Mouse (Mus musculus): ENCODE results near the gene Pla2g16. TPM values are rescaled to one million over a fixed set of nuclear protein-coding genes. Genes with fewer than 3 reads are reported as not detected.

The Pla2g16 gene
- total and polyA plus RNA-seq, 2 experiments from 2014 or later, result 6.0 to 6.6 TPM

GRCm38 (mm10) chr19:7562601-7563129 lies 5.4 kb downstream of the Pla2g16 start:
- no peak for TF ChIP-seq CTCF (IDR thresholded peaks at IDR 0.05; ENCODE audit: low read depth)
- Histone ChIP-seq H3K36me3 (ENCODE audit: insufficient read depth) (no peaks in the 10 kb centered on the region), H3K9ac (no peak overlapping the region), H3K27me3 (ENCODE audit: insufficient read depth, low read length) (no peaks in the 10 kb centered on the region), H3K9me3 (ENCODE audit: low read length) (no peaks in the 10 kb centered on the region), H3K4me3 (ENCODE audit: low read depth, low read length) (no peak overlapping the region), H3K4me2 (ENCODE audit: low read depth) (no peak overlapping the region), H3K27ac (ENCODE audit: low read depth, low read length) (no peak overlapping the region), H3K4me1 (ENCODE audit: insufficient read depth) (no peaks in the 10 kb centered on the region)
- DNase-seq (no peak), ATAC-seq (no peak)
- whole genome bisulfite sequencing, result 68% methylated on average over 10 of the region's 10 CpGs

DNA sequence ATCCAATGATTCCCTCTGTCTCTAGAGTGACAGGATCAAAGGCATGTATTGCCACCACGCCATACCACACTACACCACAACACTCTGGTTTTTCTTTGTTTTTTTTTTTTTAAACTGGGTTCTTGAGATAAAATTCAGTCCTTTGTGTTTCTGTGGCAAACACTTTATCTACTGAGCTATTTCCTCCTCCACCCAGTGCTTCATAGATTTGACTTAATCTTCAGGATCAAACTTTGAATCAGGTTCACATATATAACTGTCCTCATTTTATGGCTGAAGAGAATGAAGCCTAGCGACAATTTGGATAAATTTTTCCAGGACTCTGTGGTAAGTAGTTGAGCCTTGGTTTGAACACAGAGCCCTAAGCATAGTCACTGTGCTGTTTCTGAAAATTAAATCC lies 6.4 kb downstream of the Pla2g16 start:
- no peaks in the 10 kb centered on the region for H3K27me3 ChIP-seq (ENCODE audit: insufficient read depth, low read length)
- DNase-seq (no peak), ATAC-seq (no peak)
- H3K4me3 ChIP-seq (ENCODE audit: low read depth, low read length), result no peak overlapping the region
- H3K36me3 ChIP-seq (ENCODE audit: insufficient read depth), result no peaks in the 10 kb centered on the region
- no peak overlapping the region for H3K9ac ChIP-seq
- no peak overlapping the region for H3K4me2 ChIP-seq (ENCODE audit: low read depth)
- no peaks in the 10 kb centered on the region for H3K4me1 ChIP-seq (ENCODE audit: insufficient read depth)
- WGBS, result 93% methylated on average over 2 of the region's 2 CpGs
- TF ChIP-seq CTCF (IDR thresholded peaks at IDR 0.05; ENCODE audit: low read depth), result no peak
- no peak overlapping the region for H3K27ac ChIP-seq (ENCODE audit: low read depth, low read length)
- no peaks in the 10 kb centered on the region for H3K9me3 ChIP-seq (ENCODE audit: low read length)

- Histone ChIP-seq H3K4me1 (ENCODE audit: insufficient read depth) (no peaks in the 10 kb centered on the region), H3K4me3 (ENCODE audit: low read depth, low read length) (no peak overlapping the region), H3K4me2 (ENCODE audit: low read depth) (no peak overlapping the region), H3K27me3 (ENCODE audit: insufficient read depth, low read length) (no peaks in the 10 kb centered on the region), H3K9ac (no peak overlapping the region), H3K9me3 (ENCODE audit: low read length) (no peaks in the 10 kb centered on the region), H3K36me3 (ENCODE audit: insufficient read depth) (no peaks in the 10 kb centered on the region), H3K27ac (ENCODE audit: low read depth, low read length) (no peak overlapping the region)
- ATAC-seq, result no peak
- TF ChIP-seq CTCF (IDR thresholded peaks at IDR 0.05; ENCODE audit: low read depth), result no peak
- 93% methylated on average over 1 of the region's 1 CpGs for WGBS
- no peak for DNase-seq
Measured at GRCm38 (mm10) chr19:7564457-7564856, 7.2 kb downstream of the Pla2g16 start.

- ATAC-seq (no peak), DNase-seq (no peak)
- 45% methylated on average over 3 of the region's 3 CpGs for WGBS
- no peaks in the 10 kb centered on the region for H3K9me3 ChIP-seq (ENCODE audit: low read length)
- H3K4me2 ChIP-seq (ENCODE audit: low read depth), result no peak overlapping the region
- no peak overlapping the region for H3K9ac ChIP-seq
- H3K36me3 ChIP-seq (ENCODE audit: insufficient read depth), result no peaks in the 10 kb centered on the region
- TF ChIP-seq CTCF (IDR thresholded peaks at IDR 0.05; ENCODE audit: low read depth), result no peak
- H3K4me3 ChIP-seq (ENCODE audit: low read depth, low read length), result no peak overlapping the region
- no peaks in the 10 kb centered on the region for H3K4me1 ChIP-seq (ENCODE audit: insufficient read depth)
- no peak overlapping the region for H3K27ac ChIP-seq (ENCODE audit: low read depth, low read length)
- no peaks in the 10 kb centered on the region for H3K27me3 ChIP-seq (ENCODE audit: insufficient read depth, low read length)
Measured at GRCm38 (mm10) chr19:7566826-7567225, 9.6 kb downstream of the Pla2g16 start.

- Histone ChIP-seq H3K9me3 (ENCODE audit: low read length) (no peaks in the 10 kb centered on the region), H3K4me2 (ENCODE audit: low read depth) (no peak overlapping the region), H3K4me1 (ENCODE audit: insufficient read depth) (no peaks in the 10 kb centered on the region), H3K27ac (ENCODE audit: low read depth, low read length) (no peak overlapping the region), H3K27me3 (ENCODE audit: insufficient read depth, low read length) (no peaks in the 10 kb centered on the region), H3K4me3 (ENCODE audit: low read depth, low read length) (no peak overlapping the region), H3K9ac (no peak overlapping the region), H3K36me3 (ENCODE audit: insufficient read depth) (no peaks in the 10 kb centered on the region)
- no peak for DNase-seq
- ATAC-seq, result no peak
- no peak for TF ChIP-seq CTCF (IDR thresholded peaks at IDR 0.05; ENCODE audit: low read depth)
- 66% methylated on average over 3 of the region's 3 CpGs for WGBS
Measured at GRCm38 (mm10) chr19:7568364-7568763, 11.1 kb downstream of the Pla2g16 start.

DNA sequence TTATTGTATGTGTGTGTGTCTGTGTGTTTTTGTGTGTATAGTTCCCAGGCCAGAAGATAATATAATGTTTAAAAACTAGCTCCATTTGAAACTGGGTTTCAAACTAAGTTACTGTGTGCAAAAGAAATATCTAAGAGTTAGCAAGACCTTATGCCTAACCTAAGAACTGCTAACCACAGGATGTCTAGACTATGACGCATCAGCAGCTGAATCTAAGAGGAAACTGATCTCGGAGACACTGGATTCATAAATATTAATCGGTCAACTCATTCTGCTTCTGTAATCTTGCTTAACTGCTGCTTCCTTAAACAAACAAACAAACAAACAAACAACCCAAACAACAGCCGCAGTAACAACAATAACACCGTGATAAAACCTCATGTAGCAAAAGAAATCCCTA lies 12.4 kb downstream of the Pla2g16 start:
- no peak overlapping the region for H3K4me2 ChIP-seq (ENCODE audit: low read depth)
- DNase-seq (no peak), ATAC-seq (no peak)
- no peak overlapping the region for H3K9ac ChIP-seq
- no peak overlapping the region for H3K4me3 ChIP-seq (ENCODE audit: low read depth, low read length)
- WGBS, result 82% methylated on average over 5 of the region's 5 CpGs
- H3K4me1 ChIP-seq (ENCODE audit: insufficient read depth), result no peaks in the 10 kb centered on the region
- TF ChIP-seq CTCF (IDR thresholded peaks at IDR 0.05; ENCODE audit: low read depth), result no peak
- H3K27ac ChIP-seq (ENCODE audit: low read depth, low read length), result no peak overlapping the region
- no peaks in the 10 kb centered on the region for H3K36me3 ChIP-seq (ENCODE audit: insufficient read depth)
- H3K9me3 ChIP-seq (ENCODE audit: low read length), result no peaks in the 10 kb centered on the region
- H3K27me3 ChIP-seq (ENCODE audit: insufficient read depth, low read length), result no peaks in the 10 kb centered on the region

DNA sequence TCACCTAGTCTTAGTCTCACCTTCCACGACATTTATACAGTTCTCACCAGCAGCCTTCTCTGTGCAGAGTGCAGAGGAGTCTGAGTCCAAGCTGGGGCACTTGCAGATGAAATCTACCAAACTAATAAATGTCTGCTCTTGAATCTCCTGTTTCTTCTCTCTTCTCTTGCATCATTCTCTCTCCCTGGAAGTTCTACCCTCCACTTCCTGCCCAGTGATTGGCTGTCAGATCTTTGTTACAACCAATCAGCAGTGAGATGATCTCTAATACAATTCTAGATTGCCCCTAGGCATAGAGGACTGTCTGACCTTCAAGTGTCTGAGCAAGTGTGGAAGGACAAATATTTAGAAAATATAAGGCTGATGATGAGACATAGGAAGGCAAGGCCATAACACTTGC lies 18.9 kb downstream of the Pla2g16 start:
- TF ChIP-seq CTCF (IDR thresholded peaks at IDR 0.05; ENCODE audit: low read depth), result no peak
- no peak for ATAC-seq
- Histone ChIP-seq H3K9me3 (ENCODE audit: low read length) (no peaks in the 10 kb centered on the region), H3K4me2 (ENCODE audit: low read depth) (no peak overlapping the region), H3K36me3 (ENCODE audit: insufficient read depth) (no peaks in the 10 kb centered on the region), H3K27me3 (ENCODE audit: insufficient read depth, low read length) (no peaks in the 10 kb centered on the region), H3K4me1 (ENCODE audit: insufficient read depth) (no peaks in the 10 kb centered on the region), H3K4me3 (ENCODE audit: low read depth, low read length) (no peak overlapping the region), H3K27ac (ENCODE audit: low read depth, low read length) (no peak overlapping the region), H3K9ac (no peak overlapping the region)
- WGBS, result 85% methylated on average over 1 of the region's 1 CpGs
- no peak for DNase-seq

DNA sequence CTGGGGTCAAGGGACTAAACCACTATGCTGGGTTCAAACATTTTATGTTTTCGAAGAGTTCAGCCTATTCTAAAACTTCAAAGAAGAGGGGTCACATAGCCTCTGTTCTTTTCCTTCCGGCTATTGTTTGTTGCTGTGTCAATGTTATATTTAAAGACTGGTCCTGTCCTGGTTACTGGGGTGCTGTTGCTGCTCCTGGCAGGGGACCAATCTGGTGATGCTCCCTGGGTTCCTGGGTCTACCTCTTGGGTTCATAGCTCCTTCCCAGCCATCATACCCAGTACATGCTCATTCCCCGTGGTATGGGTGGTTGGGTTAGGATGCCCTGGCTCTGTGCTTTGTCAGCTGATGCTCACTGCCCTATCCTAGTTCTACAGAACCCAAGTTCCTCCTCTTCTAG lies 20.5 kb downstream of the Pla2g16 start:
- ATAC-seq, result no peak
- 91% methylated on average over 3 of the region's 3 CpGs for WGBS
- no peaks in the 10 kb centered on the region for H3K36me3 ChIP-seq (ENCODE audit: insufficient read depth)

More for the DNA sequence above, 20.5 kb downstream of the Pla2g16 start:
- H3K4me1 ChIP-seq (ENCODE audit: insufficient read depth), result no peaks in the 10 kb centered on the region
- DNase-seq, result no peak
- no peaks in the 10 kb centered on the region for H3K27me3 ChIP-seq (ENCODE audit: insufficient read depth, low read length)
- H3K27ac ChIP-seq (ENCODE audit: low read depth, low read length), result no peak overlapping the region
- no peak overlapping the region for H3K4me3 ChIP-seq (ENCODE audit: low read depth, low read length)
- H3K9ac ChIP-seq, result no peak overlapping the region
- no peak overlapping the region for H3K4me2 ChIP-seq (ENCODE audit: low read depth)
- TF ChIP-seq CTCF (IDR thresholded peaks at IDR 0.05; ENCODE audit: low read depth), result no peak
- H3K9me3 ChIP-seq (ENCODE audit: low read length), result no peaks in the 10 kb centered on the region

Data from forebrain, postnatal 0 days (tissue).